Mouse (Mus musculus) midbrain, embryonic 10.5 days (tissue): ENCODE results near the gene Acss2. TPM values are rescaled to one million over a fixed set of nuclear protein-coding genes. Genes with fewer than 3 reads are reported as not detected.
"Not testable (repeated sequence)": the region's sequence is repeated elsewhere in the genome, so short reads cannot be mapped to it uniquely, and the experiment has no call there.

Experiments used
- DNase-seq: peaks from one replicate; pipeline ENCODE4 v3.0.0-alpha.2; 2017; ENCODE audit warnings: low spot score
- H3K27ac ChIP-seq: fragments of 300-500 bp; sonication (generic); replicated peaks from 2 replicates; pipeline ENCODE4 v1.5.1; 2016; ENCODE audit warnings: mild to moderate bottlenecking
- H3K27me3 ChIP-seq: fragments of 300-500 bp; sonication (generic); 2 replicates; pipeline ENCODE4 v1.6.1; 2016; ENCODE audit warnings: low read depth, mild to moderate bottlenecking; ENCODE audit not compliant: poor library complexity, severe bottlenecking
- H3K36me3 ChIP-seq: fragments of 300-500 bp; sonication (generic); 2 replicates; pipeline ENCODE4 v1.6.1; 2016; ENCODE audit warnings: mild to moderate bottlenecking, moderate library complexity
- H3K4me1 ChIP-seq: fragments of 300-500 bp; sonication (generic); 2 replicates; pipeline ENCODE4 v1.6.1; 2016
- H3K4me3 ChIP-seq: fragments of 300-500 bp; sonication (generic); 2 replicates; pipeline ENCODE4 v1.5.1; 2016; ENCODE audit warnings: mild to moderate bottlenecking, moderate library complexity
- H3K9me3 ChIP-seq: fragments of 300-500 bp; sonication (generic); replicated peaks from 2 replicates; pipeline ENCODE4 v1.6.1; 2016; ENCODE audit warnings: mild to moderate bottlenecking
- WGBS: fragments of 180-500 bp; shearing (Covaris S2); methylation state at CpG from one replicate; pipeline ENCODE4 v1.1.7; 2016; 5-methylcytosine and 5-hydroxymethylcytosine counted together
- polyA plus RNA-seq: library from polyadenylated mRNA; unstranded; fragments of >200 nt; fragmentation: Nextera tagmentation; extraction: Ambion mirVana; gene quantifications from 2 replicates; pipeline ENCODE4 v1.2.1, GENCODE M21; 2016

Acss2 gene
- polyA plus RNA-seq, 1 experiment from 2014 or later, result 15.9 TPM

GRCm38 (mm10) chr2:155583927-155584530 lies 66.3 kb downstream of the Acss2 start:
- no peaks in the 10 kb centered on the region for H3K9me3 ChIP-seq
- H3K4me1 ChIP-seq, result peaks cover 18% of the 10 kb centered on the region
- no peaks in the 10 kb centered on the region for H3K36me3 ChIP-seq
- H3K27me3 ChIP-seq, result no peaks in the 10 kb centered on the region
- no peak overlapping the region for H3K27ac ChIP-seq
- WGBS, result 45% methylated on average over 5 of the region's 5 CpGs
- peak; percentile 58 for DNase-seq
- H3K4me3 ChIP-seq, result no peak overlapping the region

GRCm38 (mm10) chr2:155585082-155585481 lies 67.3 kb downstream of the Acss2 start:
- no peaks in the 10 kb centered on the region for H3K27me3 ChIP-seq
- peaks cover 18% of the 10 kb centered on the region for H3K4me1 ChIP-seq
- no peak overlapping the region for H3K27ac ChIP-seq
- DNase-seq, result no peak
- H3K9me3 ChIP-seq, result no peaks in the 10 kb centered on the region
- 71% methylated on average over 9 of the region's 9 CpGs for WGBS
- no peaks in the 10 kb centered on the region for H3K36me3 ChIP-seq
- H3K4me3 ChIP-seq, result no peak overlapping the region

GRCm38 (mm10) chr2:155585486-155585885 lies 67.7 kb downstream of the Acss2 start:
- Histone ChIP-seq H3K9me3 (no peaks in the 10 kb centered on the region), H3K36me3 (no peaks in the 10 kb centered on the region), H3K27ac (no peak overlapping the region), H3K27me3 (no peaks in the 10 kb centered on the region), H3K4me1 (peaks cover 18% of the 10 kb centered on the region), H3K4me3 (no peak overlapping the region)
- 44% methylated on average over 10 of the region's 10 CpGs for WGBS
- peak; percentile 25 for DNase-seq

GRCm38 (mm10) chr2:155588136-155588535 lies 70.4 kb downstream of the Acss2 start:
- Histone ChIP-seq H3K4me1 (peaks cover 33% of the 10 kb centered on the region), H3K27ac (no peak overlapping the region), H3K9me3 (no peaks in the 10 kb centered on the region), H3K36me3 (no peaks in the 10 kb centered on the region), H3K27me3 (no peaks in the 10 kb centered on the region), H3K4me3 (no peak overlapping the region)
- DNase-seq, result no peak
- 80% methylated on average over 3 of the region's 3 CpGs for WGBS

- H3K27ac ChIP-seq, result no peak overlapping the region
- H3K4me1 ChIP-seq, result peaks cover 34% of the 10 kb centered on the region
- no peaks in the 10 kb centered on the region for H3K9me3 ChIP-seq
- H3K27me3 ChIP-seq, result no peaks in the 10 kb centered on the region
- H3K4me3 ChIP-seq, result no peak overlapping the region
- DNase-seq, result no peak
- no peaks in the 10 kb centered on the region for H3K36me3 ChIP-seq
- 78% methylated on average over 6 of the region's 6 CpGs for WGBS
These were observed 71.8 kb downstream of the Acss2 start for GRCm38 (mm10) chr2:155589521-155589920.

GRCm38 (mm10) chr2:155590876-155591275 lies 73.1 kb downstream of the Acss2 start:
- Histone ChIP-seq H3K27me3 (no peaks in the 10 kb centered on the region), H3K4me3 (no peak overlapping the region), H3K27ac (no peak overlapping the region), H3K36me3 (no peaks in the 10 kb centered on the region), H3K4me1 (peaks cover 22% of the 10 kb centered on the region), H3K9me3 (no peaks in the 10 kb centered on the region)
- DNase-seq, result no peak
- WGBS, result 91% methylated on average over 2 of the region's 2 CpGs

GRCm38 (mm10) chr2:155591676-155592075 lies 73.9 kb downstream of the Acss2 start:
- Histone ChIP-seq H3K4me1 (peaks cover 20% of the 10 kb centered on the region), H3K4me3 (peak overlapping the region; percentile 69), H3K9me3 (no peaks in the 10 kb centered on the region), H3K36me3 (no peaks in the 10 kb centered on the region), H3K27ac (peak overlapping the region; percentile 93), H3K27me3 (no peaks in the 10 kb centered on the region)
- no peak for DNase-seq
- 9% methylated on average over 6 of the region's 6 CpGs for WGBS

- Histone ChIP-seq H3K9me3 (no peaks in the 10 kb centered on the region), H3K4me3 (peak within 1 kb of the TSS; percentile 69), H3K27me3 (no peaks in the 10 kb centered on the region), H3K36me3 (no peaks in the 10 kb centered on the region), H3K4me1 (peaks cover 20% of the 10 kb centered on the region), H3K27ac (peak within 1 kb of the TSS; percentile 93)
- under 1% methylated on average over 53 of the region's 53 CpGs for WGBS
- peak; percentile 100 for DNase-seq
These were observed 74.5 kb downstream of the Acss2 start, which contains the start of gene Gss for GRCm38 (mm10) chr2:155592137-155592853. TSS of gene Gss (minus strand) at chr2:155592810.

- WGBS, result 1% methylated on average over 9 of the region's 9 CpGs
- Histone ChIP-seq H3K9me3 (no peaks in the 10 kb centered on the region), H3K4me1 (peaks cover 16% of the 10 kb centered on the region), H3K4me3 (peak overlapping the region; percentile 69), H3K27ac (peak overlapping the region; percentile 93), H3K27me3 (no peaks in the 10 kb centered on the region), H3K36me3 (no peaks in the 10 kb centered on the region)
- DNase-seq, result no peak
These were observed 75.1 kb downstream of the Acss2 start for GRCm38 (mm10) chr2:155592854-155593283.

- H3K27me3 ChIP-seq, result no peaks in the 10 kb centered on the region
- no peak for DNase-seq
- H3K27ac ChIP-seq, result no peak overlapping the region
- H3K4me3 ChIP-seq, result no peak overlapping the region
- H3K9me3 ChIP-seq, result no peaks in the 10 kb centered on the region
- WGBS, result 86% methylated on average over 6 of the region's 6 CpGs
- H3K36me3 ChIP-seq, result no peaks in the 10 kb centered on the region
- H3K4me1 ChIP-seq, result peaks cover 16% of the 10 kb centered on the region
These were observed 77.8 kb downstream of the Acss2 start for GRCm38 (mm10) chr2:155595516-155595915.

GRCm38 (mm10) chr2:155603707-155604106 lies 86.0 kb downstream of the Acss2 start:
- WGBS, result 66% methylated on average over 3 of the region's 3 CpGs
- no peak overlapping the region; the same call in 1 of the 2 replicates for H3K27ac ChIP-seq

GRCm38 (mm10) chr2:155604560-155605235 lies 87.0 kb downstream of the Acss2 start:
- DNase-seq, result no peak
- H3K36me3 ChIP-seq, result no peaks in the 10 kb centered on the region
- no peaks in the 10 kb centered on the region for H3K27me3 ChIP-seq
- H3K4me1 ChIP-seq, result peaks cover 4% of the 10 kb centered on the region
- H3K4me3 ChIP-seq, result no peak overlapping the region
- WGBS, result 70% methylated on average over 10 of the region's 10 CpGs
- no peaks in the 10 kb centered on the region for H3K9me3 ChIP-seq
- H3K27ac ChIP-seq, result 0 out of 2 replicates have a peak overlapping the region, but pooled peaks have one; percentile 2

More at GRCm38 (mm10) chr2:155603707-155604106, 86.0 kb downstream of the Acss2 start:
- Histone ChIP-seq H3K27me3 (no peaks in the 10 kb centered on the region), H3K9me3 (no peaks in the 10 kb centered on the region), H3K36me3 (no peaks in the 10 kb centered on the region), H3K4me1 (peaks cover 4% of the 10 kb centered on the region), H3K4me3 (no peak overlapping the region)
- no peak for DNase-seq

- not testable (repeated sequence) for H3K4me3 ChIP-seq, DNase-seq, H3K9me3 ChIP-seq, H3K36me3 ChIP-seq, H3K4me1 ChIP-seq, H3K27me3 ChIP-seq
- 0 out of 2 replicates have a peak overlapping the region, but pooled peaks have one; percentile 2 for H3K27ac ChIP-seq
- WGBS, result 83% methylated on average over 4 of the region's 4 CpGs
These were observed 87.5 kb downstream of the Acss2 start for GRCm38 (mm10) chr2:155605236-155605589.
